Mouse (Mus musculus): ENCODE measurements around the gene Gm21680. TPM values are rescaled to one million over a fixed set of nuclear protein-coding genes. Genes with fewer than 3 reads are reported as not detected.
A peak's percentile ranks its signal among the peaks of the same experiment; 100 is the strongest.
"Not testable (repeated sequence)": the region's sequence is repeated elsewhere in the genome, so short reads cannot be mapped to it uniquely, and the experiment has no call there.

Gm21680 gene
- not detected in 2 replicates for polyA plus RNA-seq (2012; rRNA removed)

DNA sequence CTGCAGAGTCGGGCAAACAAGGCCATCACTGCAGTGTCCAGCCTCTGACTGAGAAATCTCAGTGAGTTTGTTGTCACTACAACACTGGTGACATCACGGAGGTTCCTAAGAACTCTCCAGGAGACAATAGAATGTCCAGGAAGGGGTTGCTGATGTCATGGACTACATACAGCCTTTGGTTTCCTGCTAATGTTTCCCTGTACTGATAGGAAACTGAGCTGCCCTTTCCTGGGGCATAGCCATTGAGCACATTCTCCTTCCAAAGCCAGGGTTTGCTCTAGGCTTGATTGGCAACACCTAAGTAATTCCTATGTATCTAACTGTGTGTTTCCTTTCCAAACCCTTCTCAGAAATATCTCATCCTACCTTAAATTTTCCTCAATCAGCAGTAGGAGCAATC is at the start of gene Gm21680:
Gm21680 (minus strand) TSS at position 101 of the 400 bp plus-strand sequence.
- DNase-seq (ENCODE audit: low read depth), result not testable (repeated sequence)

DNA sequence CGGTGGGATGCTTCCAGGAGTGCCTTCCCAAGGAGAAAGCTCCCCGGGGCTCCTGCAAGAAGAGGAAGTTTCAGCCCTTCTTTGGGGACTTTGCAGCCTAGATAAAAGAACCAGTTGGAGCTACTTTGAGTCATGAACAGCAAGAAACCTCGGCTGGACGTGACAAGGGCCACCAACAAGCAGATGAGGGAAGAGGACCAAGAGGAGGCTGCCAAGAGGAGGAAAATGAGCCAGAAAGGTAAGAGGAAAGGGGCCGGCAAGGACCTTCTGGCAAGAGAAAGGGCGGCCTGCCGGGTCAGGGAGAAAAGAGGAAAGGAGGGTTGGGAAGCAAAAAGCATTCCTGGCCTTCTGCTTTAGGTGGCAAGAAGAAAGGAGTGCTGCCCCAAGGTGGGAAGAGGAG is 35.2 kb upstream of the Gm21680 start:
- not testable (repeated sequence) for DNase-seq (ENCODE audit: low read depth)

DNA sequence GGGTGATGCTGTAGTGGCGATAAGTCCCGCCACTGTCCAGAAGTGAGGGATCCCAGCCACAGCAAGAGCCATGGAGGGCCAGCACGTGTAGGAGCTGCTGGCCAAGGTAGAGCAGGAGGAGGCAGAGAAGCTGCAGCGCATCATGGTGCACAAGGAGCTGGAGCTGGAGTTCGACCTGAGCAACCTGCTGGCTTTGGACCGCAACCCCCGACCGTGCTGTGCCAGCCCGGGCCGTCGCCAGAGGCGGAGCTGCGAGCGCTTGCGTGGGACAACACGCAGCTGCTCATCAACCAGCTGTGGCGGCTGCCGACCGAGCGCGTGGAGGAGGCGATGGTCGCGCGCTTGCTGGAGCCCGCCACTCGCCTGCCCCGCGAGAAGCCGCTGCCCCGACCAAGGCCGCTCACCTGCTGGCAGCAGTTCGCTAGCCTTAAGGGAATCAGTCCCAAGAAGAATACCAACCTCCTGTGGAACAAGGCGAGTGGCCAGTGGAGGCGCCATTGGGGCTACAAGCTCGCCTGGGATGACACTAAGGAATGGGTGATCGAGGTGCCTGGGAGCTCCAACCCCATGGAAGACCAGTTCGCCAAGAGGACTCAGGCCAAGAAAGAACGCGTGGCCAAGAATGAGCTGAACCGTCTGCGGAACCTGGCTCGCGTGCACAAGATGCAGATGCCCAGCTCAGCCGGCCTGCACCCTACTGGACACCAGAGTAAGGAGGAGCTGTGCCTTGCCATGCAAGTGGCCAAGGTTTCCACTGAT is 34.7 kb upstream of the Gm21680 start:
- DNase-seq (ENCODE audit: low read depth), result peak; percentile 70

DNA sequence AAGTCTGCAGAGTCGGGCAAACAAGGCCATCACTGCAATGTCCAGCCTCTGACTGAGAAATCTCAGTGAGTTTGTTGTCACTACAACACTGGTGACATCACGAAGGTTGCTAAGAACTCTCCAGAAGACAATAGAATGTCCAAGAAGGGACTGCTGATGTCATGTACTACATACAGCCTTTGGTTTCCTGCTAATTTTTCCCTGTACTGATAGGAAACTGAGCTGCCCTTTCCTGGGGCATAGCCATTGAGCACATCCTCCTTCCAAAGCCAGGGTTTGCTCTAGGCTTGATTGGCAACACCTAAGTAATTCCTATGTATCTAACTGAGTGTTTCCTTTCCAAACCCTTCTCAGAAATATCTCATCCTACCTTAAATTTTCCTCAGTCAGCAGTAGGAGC is 32.2 kb upstream of the Gm21680 start, which contains the start of gene Gm1979:
Gm1979 (minus strand) TSS at position 101 of the 400 bp plus-strand sequence.
- not testable (repeated sequence) for DNase-seq (ENCODE audit: low read depth)

DNA sequence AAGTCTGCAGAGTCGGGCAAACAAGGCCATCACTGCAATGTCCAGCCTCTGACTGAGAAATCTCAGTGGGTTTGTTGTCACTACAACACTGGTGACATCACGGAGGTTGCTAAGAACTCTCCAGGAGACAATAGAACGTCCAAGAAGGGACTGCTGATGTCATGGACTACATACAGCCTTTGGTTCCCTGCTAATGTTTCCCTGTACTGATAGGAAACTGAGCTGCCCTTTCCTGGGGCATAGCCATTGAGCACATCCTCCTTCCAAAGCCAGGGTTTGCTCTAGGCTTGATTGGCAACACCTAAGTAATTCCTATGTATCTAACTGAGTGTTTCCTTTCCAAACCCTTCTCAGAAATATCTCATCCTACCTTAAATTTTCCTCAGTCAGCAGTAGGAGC is 16.1 kb upstream of the Gm21680 start, which contains the start of gene Gm21698:
Gm21698 (minus strand) TSS at position 101 of the 400 bp plus-strand sequence.
- DNase-seq (ENCODE audit: low read depth), result not testable (repeated sequence)

DNA sequence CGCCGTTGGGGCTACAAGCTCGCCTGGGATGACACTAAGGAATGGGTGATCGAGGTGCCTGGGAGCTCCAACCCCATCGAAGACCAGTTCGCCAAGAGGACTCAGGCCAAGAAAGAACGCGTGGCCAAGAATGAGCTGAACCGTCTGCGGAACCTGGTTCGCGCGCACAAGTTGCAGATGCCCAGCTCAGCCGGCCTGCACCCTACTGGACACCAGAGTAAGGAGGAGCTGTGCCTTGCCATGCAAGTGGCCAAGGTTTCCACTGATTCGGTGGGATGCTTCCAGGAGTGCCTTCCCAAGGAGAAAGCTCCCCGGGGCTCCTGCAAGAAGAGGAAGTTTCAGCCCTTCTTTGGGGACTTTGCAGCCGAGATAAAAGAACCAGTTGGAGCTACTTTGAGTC is 15.4 kb downstream of the Gm21680 start:
- not testable (repeated sequence) for DNase-seq (ENCODE audit: low read depth)

DNA sequence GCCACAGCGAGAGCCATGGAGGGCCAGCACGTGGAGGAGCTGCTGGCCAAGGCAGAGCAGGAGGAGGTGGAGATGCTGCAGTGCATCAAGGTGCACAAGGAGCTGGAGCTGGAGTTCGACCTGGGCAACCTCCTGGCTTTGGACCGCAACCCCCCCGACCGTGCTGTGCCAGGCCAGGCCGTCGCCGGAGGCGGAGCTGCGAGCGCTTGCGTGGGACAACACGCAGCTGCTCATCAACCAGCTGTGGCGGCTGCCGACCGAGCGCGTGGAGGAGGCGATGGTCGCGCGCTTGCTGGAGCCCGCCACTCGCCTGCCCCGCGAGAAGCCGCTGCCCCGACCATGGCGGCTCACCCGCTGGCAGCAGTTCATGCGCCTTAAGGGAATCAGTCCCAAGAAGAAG is 15.9 kb downstream of the Gm21680 start:
- DNase-seq (ENCODE audit: low read depth), result peak; percentile 32

DNA sequence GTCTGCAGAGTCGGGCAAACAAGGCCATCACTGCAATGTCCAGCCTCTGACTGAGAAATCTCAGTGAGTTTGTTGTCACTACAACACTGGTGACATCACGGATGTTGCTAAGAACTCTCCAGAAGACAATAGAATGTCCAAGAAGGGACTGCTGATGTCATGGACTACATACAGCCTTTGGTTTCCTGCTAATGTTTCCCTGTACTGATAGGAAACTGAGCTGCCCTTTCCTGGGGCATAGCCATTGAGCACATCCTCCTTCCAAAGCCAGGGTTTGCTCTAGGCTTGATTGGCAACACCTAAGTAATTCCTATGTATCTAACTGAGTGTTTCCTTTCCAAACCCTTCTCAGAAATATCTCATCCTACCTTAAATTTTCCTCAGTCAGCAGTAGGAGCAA is 18.1 kb downstream of the Gm21680 start, which contains the start of gene Gm21671:
Gm21671 (minus strand) TSS at position 101 of the 400 bp plus-strand sequence.
- not testable (repeated sequence) for DNase-seq (ENCODE audit: low read depth)

DNA sequence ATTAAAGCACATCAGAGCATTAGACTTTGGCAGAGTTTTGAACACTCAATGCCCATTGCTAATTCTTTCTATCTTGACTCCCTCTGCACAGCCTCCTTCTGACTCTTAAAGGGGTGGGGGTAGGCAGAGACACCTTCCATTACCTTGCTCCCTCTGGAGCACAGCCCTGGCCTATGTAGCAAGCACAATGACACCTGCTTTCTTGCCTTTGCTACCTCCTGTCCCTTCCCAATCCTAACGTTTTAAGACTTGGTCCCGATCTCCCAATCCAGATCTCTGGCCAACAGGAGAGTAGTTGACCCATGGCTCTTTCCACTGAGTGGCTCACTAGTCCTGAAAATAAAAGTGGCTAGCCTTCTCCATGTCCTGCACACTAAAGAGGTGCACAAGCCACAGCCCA is 27.1 kb downstream of the Gm21680 start:
- not testable (repeated sequence) for DNase-seq (ENCODE audit: low read depth)

DNA sequence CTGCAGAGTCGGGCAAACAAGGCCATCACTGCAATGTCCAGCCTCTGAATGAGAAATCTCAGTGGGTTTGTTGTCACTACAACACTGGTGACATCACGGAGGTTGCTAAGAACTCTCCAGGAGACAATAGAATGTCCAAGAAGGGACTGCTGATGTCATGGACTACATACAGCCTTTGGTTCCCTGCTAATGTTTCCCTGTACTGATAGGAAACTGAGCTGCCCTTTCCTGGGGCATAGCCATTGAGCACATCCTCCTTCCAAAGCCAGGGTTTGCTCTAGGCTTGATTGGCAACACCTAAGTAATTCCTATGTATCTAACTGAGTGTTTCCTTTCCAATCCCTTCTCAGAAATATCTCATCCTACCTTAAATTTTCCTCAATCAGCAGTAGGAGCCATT is 30.2 kb downstream of the Gm21680 start, which contains the start of gene Gm21663:
Gm21663 (minus strand) TSS at position 101 of the 400 bp plus-strand sequence.
- not testable (repeated sequence) for DNase-seq (ENCODE audit: low read depth)

Other genes starting within 250 kb of the Gm21680 start
- 15.5 and 18.0 TPM in 2 replicates for gene Actr3b, start 212.7 kb downstream of the Gm21680 start, polyA plus RNA-seq (2012; rRNA removed)
- not detected in 2 replicates for gene Gm21663, start 30.3 kb downstream of the Gm21680 start, polyA plus RNA-seq (2012; rRNA removed)
- gene Gm21671, start 18.2 kb downstream of the Gm21680 start, polyA plus RNA-seq (2012; rRNA removed), result not detected in 2 replicates
- gene Gm21698, start 16.0 kb upstream of the Gm21680 start, polyA plus RNA-seq (2012; rRNA removed), result not detected in 2 replicates
- not detected in 2 replicates for gene Gm1979, start 32.1 kb upstream of the Gm21680 start, polyA plus RNA-seq (2012; rRNA removed)
- gene Gm5862, start 50.3 kb upstream of the Gm21680 start, polyA plus RNA-seq (2012; rRNA removed), result not detected in 2 replicates
- 0.04 TPM in 1 of 2 replicates, not detected in the other for gene Speer4a, start 66.9 kb upstream of the Gm21680 start, polyA plus RNA-seq (2012; rRNA removed)
- not detected in 2 replicates for gene Gm7347, start 85.9 kb upstream of the Gm21680 start, polyA plus RNA-seq (2012; rRNA removed)
- gene Gm10471, start 116.6 kb upstream of the Gm21680 start, polyA plus RNA-seq (2012; rRNA removed), result not detected in 2 replicates
- gene 5031410I06Rik, start 132.7 kb upstream of the Gm21680 start, polyA plus RNA-seq (2012; rRNA removed), result not detected in 2 replicates
- gene Gm10220, start 148.8 kb upstream of the Gm21680 start, polyA plus RNA-seq (2012; rRNA removed), result not detected in 2 replicates

All from brain, embryonic 14.5 days (tissue).